Mouse (Mus musculus) 416B (cell line): Measurements from ENCODE around the gene Gpd2.

ENCODE experiments used
- DNase-seq: peaks from one replicate; pipeline ENCODE4 v3.0.0; 2011; ENCODE audit warnings: low read depth

Gpd2 gene

GRCm38 (mm10) chr2:57237475-57237919 lies at the start of gene Gpd2:
Gene Gpd2 (plus strand): TSS chr2:57237635.
- DNase-seq: no peak

GRCm38 (mm10) chr2:57188237-57188636 lies 49.2 kb upstream of the Gpd2 start:
- DNase-seq: no peak

- DNase-seq: peak; percentile 95
Measured at GRCm38 (mm10) chr2:57190884-57191283, 46.6 kb upstream of the Gpd2 start.

GRCm38 (mm10) chr2:57199046-57199445 lies 38.4 kb upstream of the Gpd2 start:
- no peak for DNase-seq

- peak; percentile 20 for DNase-seq
Measured at GRCm38 (mm10) chr2:57208472-57209083, 28.9 kb upstream of the Gpd2 start.

- DNase-seq: no peak
Measured at GRCm38 (mm10) chr2:57211049-57212001, 26.1 kb upstream of the Gpd2 start.

GRCm38 (mm10) chr2:57213364-57213763 lies 24.1 kb upstream of the Gpd2 start:
- no peak for DNase-seq

- DNase-seq: no peak
Measured at GRCm38 (mm10) chr2:57223288-57224026, 14.0 kb upstream of the Gpd2 start.

GRCm38 (mm10) chr2:57225236-57225635 lies 12.2 kb upstream of the Gpd2 start:
- peak; percentile 69 for DNase-seq

- no peak for DNase-seq
Measured at GRCm38 (mm10) chr2:57227425-57227824, 10.0 kb upstream of the Gpd2 start.

- peak; percentile 45 for DNase-seq
Measured at GRCm38 (mm10) chr2:57229647-57230240, 7.7 kb upstream of the Gpd2 start.

GRCm38 (mm10) chr2:57231432-57231831 lies 6.0 kb upstream of the Gpd2 start:
- DNase-seq: no peak

- no peak for DNase-seq
Measured at GRCm38 (mm10) chr2:57232328-57232727, 5.1 kb upstream of the Gpd2 start.

- no peak for DNase-seq
Measured at GRCm38 (mm10) chr2:57236246-57236645, 1.2 kb upstream of the Gpd2 start.

- no peak for DNase-seq
Measured at GRCm38 (mm10) chr2:57237026-57237425, 409 bp upstream of the Gpd2 start.

- DNase-seq: peak; percentile 89
Measured at GRCm38 (mm10) chr2:57237920-57238613, 632 bp downstream of the Gpd2 start.

- peak; percentile 76 for DNase-seq
Measured at GRCm38 (mm10) chr2:57238614-57239165, 1.3 kb downstream of the Gpd2 start.

- DNase-seq: peak; percentile 51
Measured at GRCm38 (mm10) chr2:57239356-57239755, 1.9 kb downstream of the Gpd2 start.

- no peak for DNase-seq
Measured at GRCm38 (mm10) chr2:57243987-57244386, 6.6 kb downstream of the Gpd2 start.

- DNase-seq: peak; percentile 72
Measured at GRCm38 (mm10) chr2:57245721-57246328, 8.4 kb downstream of the Gpd2 start.

GRCm38 (mm10) chr2:57250113-57250512 lies 12.7 kb downstream of the Gpd2 start:
- DNase-seq: no peak
